Mouse (Mus musculus): ENCODE data around the gene Slit2. TPM values are rescaled to one million over a fixed set of nuclear protein-coding genes. Genes with fewer than 3 reads are reported as not detected.

Slit2 gene
- polyA plus RNA-seq, 1 experiment, result 0.20 TPM

- Histone ChIP-seq H3K4me1 (ENCODE audit: control insufficient read depth, insufficient read depth, insufficient read length) (no peaks in the 10 kb centered on the region), H3K27me3 (ENCODE audit: control insufficient read depth, insufficient read depth, low read length) (no peaks in the 10 kb centered on the region), H3K4me3 (ENCODE audit: extremely low read depth, insufficient read depth, insufficient read length) (no peak overlapping the region), H3K36me3 (ENCODE audit: control insufficient read depth, insufficient read depth, low read length) (no peaks in the 10 kb centered on the region), H3K27ac (ENCODE audit: insufficient read depth, low read length) (no peak overlapping the region)
- DNase-seq (ENCODE audit: low read depth in 1 of 2, low spot score in 2 of 2), result no peak
- 81% methylated on average over 3 of the region's 3 CpGs for WGBS
- no peak for TF ChIP-seq POLR2A (IDR thresholded peaks at IDR 0.05; ENCODE audit: low read depth, low read length)
These were observed 177.9 kb downstream of the Slit2 start for GRCm38 (mm10) chr5:48160829-48161228.

DNA sequence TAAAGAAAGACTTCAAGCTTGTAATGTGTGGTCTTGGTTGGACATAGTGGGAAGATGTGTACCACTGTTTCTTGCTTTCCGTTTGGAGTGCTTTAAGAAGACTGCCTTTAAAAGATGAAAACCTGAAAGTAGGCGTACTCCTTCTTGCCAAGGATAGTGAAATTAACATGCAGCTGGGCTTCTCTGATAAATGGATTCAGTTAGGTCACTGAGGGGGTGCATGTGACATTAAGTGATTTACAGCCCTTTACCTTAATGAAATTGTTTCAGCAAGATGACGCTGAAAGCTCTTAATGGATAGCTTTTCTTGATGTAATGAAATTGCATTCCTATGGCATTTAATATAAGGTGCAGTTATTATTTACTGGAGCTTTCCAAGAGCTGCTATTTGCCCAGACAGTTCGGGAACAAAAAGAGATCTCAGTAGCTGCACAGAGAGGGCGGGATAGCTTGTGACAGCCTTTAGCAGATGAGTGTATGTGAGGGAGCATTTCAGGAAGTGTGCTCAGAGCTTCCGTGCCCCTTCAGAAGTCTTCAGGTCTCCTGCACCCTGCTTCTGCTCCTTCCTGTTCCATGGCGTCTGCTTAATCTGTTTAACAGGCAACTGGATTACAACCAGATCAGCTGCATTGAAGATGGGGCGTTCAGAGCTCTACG is 198.8 kb downstream of the Slit2 start:
- no peaks in the 10 kb centered on the region for H3K36me3 ChIP-seq (ENCODE audit: control insufficient read depth, insufficient read depth, low read length)
- WGBS, result 59% methylated on average over 9 of the region's 9 CpGs
- H3K4me1 ChIP-seq (ENCODE audit: control insufficient read depth, insufficient read depth, insufficient read length), result no peaks in the 10 kb centered on the region
- TF ChIP-seq POLR2A (IDR thresholded peaks at IDR 0.05; ENCODE audit: low read depth, low read length) (no peak), CTCF (IDR thresholded peaks at IDR 0.05; ENCODE audit: extremely low read depth, insufficient read depth, insufficient read length, insufficient replicate concordance) (no peak)
- no peaks in the 10 kb centered on the region for H3K27me3 ChIP-seq (ENCODE audit: control insufficient read depth, insufficient read depth, low read length)
- no peak overlapping the region for H3K27ac ChIP-seq (ENCODE audit: insufficient read depth, low read length)
- no peak overlapping the region for H3K4me3 ChIP-seq (ENCODE audit: extremely low read depth, insufficient read depth, insufficient read length)
- DNase-seq (ENCODE audit: low read depth in 1 of 2, low spot score in 2 of 2), result no peak

- 90% methylated on average over 8 of the region's 8 CpGs for WGBS
- H3K27me3 ChIP-seq (ENCODE audit: control insufficient read depth, insufficient read depth, low read length), result no peaks in the 10 kb centered on the region
- no peaks in the 10 kb centered on the region for H3K36me3 ChIP-seq (ENCODE audit: control insufficient read depth, insufficient read depth, low read length)
- no peak overlapping the region for H3K4me3 ChIP-seq (ENCODE audit: extremely low read depth, insufficient read depth, insufficient read length)
- H3K27ac ChIP-seq (ENCODE audit: insufficient read depth, low read length), result no peak overlapping the region
- TF ChIP-seq CTCF (IDR thresholded peaks at IDR 0.05; ENCODE audit: extremely low read depth, insufficient read depth, insufficient read length, insufficient replicate concordance), result no peak
- no peak for TF ChIP-seq POLR2A (IDR thresholded peaks at IDR 0.05; ENCODE audit: low read depth, low read length)
- no peak for DNase-seq (ENCODE audit: low read depth in 1 of 2, low spot score in 2 of 2)
- no peaks in the 10 kb centered on the region for H3K4me1 ChIP-seq (ENCODE audit: control insufficient read depth, insufficient read depth, insufficient read length)
These were observed 201.4 kb downstream of the Slit2 start for GRCm38 (mm10) chr5:48184358-48184757.

DNA sequence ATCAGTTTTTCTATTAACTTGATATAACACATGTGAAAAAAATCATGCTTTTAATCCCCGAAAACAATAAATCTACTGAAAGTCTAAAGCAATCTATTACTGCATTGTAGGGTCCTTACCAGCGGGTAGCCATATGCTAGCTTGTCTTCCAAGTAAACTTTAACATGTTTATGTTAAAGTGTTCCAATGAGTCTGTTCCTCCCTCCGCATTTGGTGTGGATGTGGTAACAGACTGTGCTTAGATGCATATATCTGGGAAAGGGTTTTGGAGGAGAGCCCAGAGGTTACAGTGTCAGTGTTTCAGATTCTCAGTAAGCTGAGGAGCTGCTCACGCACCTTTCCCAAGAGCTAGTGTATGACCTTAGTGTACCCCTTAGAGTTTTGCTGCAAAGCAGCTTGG is 204.9 kb downstream of the Slit2 start:
- Histone ChIP-seq H3K27ac (ENCODE audit: insufficient read depth, low read length) (no peak overlapping the region), H3K36me3 (ENCODE audit: control insufficient read depth, insufficient read depth, low read length) (no peaks in the 10 kb centered on the region), H3K4me1 (ENCODE audit: control insufficient read depth, insufficient read depth, insufficient read length) (no peaks in the 10 kb centered on the region), H3K27me3 (ENCODE audit: control insufficient read depth, insufficient read depth, low read length) (no peaks in the 10 kb centered on the region), H3K4me3 (ENCODE audit: extremely low read depth, insufficient read depth, insufficient read length) (no peak overlapping the region)
- TF ChIP-seq POLR2A (IDR thresholded peaks at IDR 0.05; ENCODE audit: low read depth, low read length) (no peak), CTCF (IDR thresholded peaks at IDR 0.05; ENCODE audit: extremely low read depth, insufficient read depth, insufficient read length, insufficient replicate concordance) (no peak)
- DNase-seq (ENCODE audit: low read depth in 1 of 2, low spot score in 2 of 2), result no peak
- WGBS, result 89% methylated on average over 4 of the region's 4 CpGs

GRCm38 (mm10) chr5:48199380-48199779 is 216.4 kb downstream of the Slit2 start:
- Histone ChIP-seq H3K4me3 (ENCODE audit: extremely low read depth, insufficient read depth, insufficient read length) (no peak overlapping the region), H3K4me1 (ENCODE audit: control insufficient read depth, insufficient read depth, insufficient read length) (no peaks in the 10 kb centered on the region), H3K36me3 (ENCODE audit: control insufficient read depth, insufficient read depth, low read length) (no peaks in the 10 kb centered on the region), H3K27ac (ENCODE audit: insufficient read depth, low read length) (no peak overlapping the region), H3K27me3 (ENCODE audit: control insufficient read depth, insufficient read depth, low read length) (no peaks in the 10 kb centered on the region)
- TF ChIP-seq POLR2A (IDR thresholded peaks at IDR 0.05; ENCODE audit: low read depth, low read length) (no peak), CTCF (IDR thresholded peaks at IDR 0.05; ENCODE audit: extremely low read depth, insufficient read depth, insufficient read length, insufficient replicate concordance) (no peak)
- DNase-seq (ENCODE audit: low read depth in 1 of 2, low spot score in 2 of 2), result no peak

GRCm38 (mm10) chr5:48215248-48215647 is 232.3 kb downstream of the Slit2 start:
- no peak for DNase-seq (ENCODE audit: low read depth in 1 of 2, low spot score in 2 of 2)
- TF ChIP-seq POLR2A (IDR thresholded peaks at IDR 0.05; ENCODE audit: low read depth, low read length) (no peak), CTCF (IDR thresholded peaks at IDR 0.05; ENCODE audit: extremely low read depth, insufficient read depth, insufficient read length, insufficient replicate concordance) (no peak)
- Histone ChIP-seq H3K27ac (ENCODE audit: insufficient read depth, low read length) (no peak overlapping the region), H3K4me3 (ENCODE audit: extremely low read depth, insufficient read depth, insufficient read length) (no peak overlapping the region), H3K27me3 (ENCODE audit: control insufficient read depth, insufficient read depth, low read length) (no peaks in the 10 kb centered on the region), H3K4me1 (ENCODE audit: control insufficient read depth, insufficient read depth, insufficient read length) (no peaks in the 10 kb centered on the region), H3K36me3 (ENCODE audit: control insufficient read depth, insufficient read depth, low read length) (no peaks in the 10 kb centered on the region)
- 90% methylated on average over 2 of the region's 2 CpGs for WGBS

- H3K4me1 ChIP-seq (ENCODE audit: control insufficient read depth, insufficient read depth, insufficient read length), result no peaks in the 10 kb centered on the region
- H3K27ac ChIP-seq (ENCODE audit: insufficient read depth, low read length), result no peak overlapping the region
- no peaks in the 10 kb centered on the region for H3K27me3 ChIP-seq (ENCODE audit: control insufficient read depth, insufficient read depth, low read length)
- TF ChIP-seq CTCF (IDR thresholded peaks at IDR 0.05; ENCODE audit: extremely low read depth, insufficient read depth, insufficient read length, insufficient replicate concordance) (no peak), POLR2A (IDR thresholded peaks at IDR 0.05; ENCODE audit: low read depth, low read length) (no peak)
- H3K4me3 ChIP-seq (ENCODE audit: extremely low read depth, insufficient read depth, insufficient read length), result no peak overlapping the region
- H3K36me3 ChIP-seq (ENCODE audit: control insufficient read depth, insufficient read depth, low read length), result no peaks in the 10 kb centered on the region
- no peak for DNase-seq (ENCODE audit: low read depth in 1 of 2, low spot score in 2 of 2)
- 90% methylated on average over 10 of the region's 10 CpGs for WGBS
These were observed 236.8 kb downstream of the Slit2 start for GRCm38 (mm10) chr5:48219624-48220155.

Data from spleen, adult 2 months (tissue).